Mouse (Mus musculus) thymus, postnatal 4 days (tissue): ENCODE results near the gene Sec62.
"Not testable (repeated sequence)": the region's sequence is repeated elsewhere in the genome, so short reads cannot be mapped to it uniquely, and the experiment has no call there.

Experiments
- DNase-seq: peaks from one replicate; pipeline ENCODE4 v3.0.0; 2021

The Sec62 gene

GRCm38 (mm10) chr3:30833254-30833653, 40.6 kb downstream of the Sec62 start:
- DNase-seq = no peak

- DNase-seq = no peak
Observed at GRCm38 (mm10) chr3:30845755-30846154, 53.1 kb downstream of the Sec62 start.

- no peak for DNase-seq
Observed at GRCm38 (mm10) chr3:30847413-30847812, 54.7 kb downstream of the Sec62 start.

- no peak for DNase-seq
Observed at GRCm38 (mm10) chr3:30851422-30851821, 58.7 kb downstream of the Sec62 start.

- DNase-seq = no peak
Observed at GRCm38 (mm10) chr3:30853596-30853995, 60.9 kb downstream of the Sec62 start.

GRCm38 (mm10) chr3:30855604-30856458, 63.2 kb downstream of the Sec62 start, which contains the start of gene Gpr160:
Gene Gpr160 (plus strand): TSS chr3:30855950.
- DNase-seq = peak; percentile 87

- not testable (repeated sequence) for DNase-seq
Observed at GRCm38 (mm10) chr3:30859599-30859998, 66.9 kb downstream of the Sec62 start.

GRCm38 (mm10) chr3:30860705-30861104, 68.0 kb downstream of the Sec62 start:
- DNase-seq = no peak

- no peak for DNase-seq
Observed at GRCm38 (mm10) chr3:30863712-30864435, 71.2 kb downstream of the Sec62 start.

GRCm38 (mm10) chr3:30864640-30865039, 72.0 kb downstream of the Sec62 start:
- no peak for DNase-seq

GRCm38 (mm10) chr3:30868176-30868575, 75.5 kb downstream of the Sec62 start:
- no peak for DNase-seq

- DNase-seq = no peak
Observed at GRCm38 (mm10) chr3:30868625-30869024, 76.0 kb downstream of the Sec62 start.

GRCm38 (mm10) chr3:30869995-30870394, 77.3 kb downstream of the Sec62 start:
- no peak for DNase-seq
